Mouse (Mus musculus): ENCODE results near the gene Ctsc. TPM values are rescaled to one million over a fixed set of nuclear protein-coding genes. Genes with fewer than 3 reads are reported as not detected.

Ctsc gene
- polyA plus RNA-seq, 2 experiments = 14.5 to 60.7 TPM

- no peak overlapping the region for H3K4me3 ChIP-seq (ENCODE audit: insufficient read depth in 1 of 2, low read depth in 2 of 2, low read length in 2 of 2)
- ATAC-seq (ENCODE audit: insufficient read depth) = no peak
- TF ChIP-seq CTCF (IDR thresholded peaks at IDR 0.05; ENCODE audit: low read depth) (no peak), EP300 (IDR thresholded peaks at IDR 0.05; ENCODE audit: low read depth) (no peak)
- no peaks in the 10 kb centered on the region for H3K4me1 ChIP-seq (replicated peaks; ENCODE audit: control insufficient read depth in 2 of 2, insufficient read depth in 2 of 2, low read length in 1 of 2)
- H3K36me3 ChIP-seq (replicated peaks; ENCODE audit: control insufficient read depth, insufficient read depth, low read depth) = no peaks in the 10 kb centered on the region
- 53% methylated on average over 7 of the region's 7 CpGs for WGBS (ENCODE audit: insufficient replicate concordance)
- DNase-seq (ENCODE audit: low read depth in 3 of 3, low spot score in 3 of 3) = no peak
- H3K27me3 ChIP-seq (ENCODE audit: control insufficient read depth, insufficient read depth, low read length) = no peaks in the 10 kb centered on the region
- no peak overlapping the region for H3K9ac ChIP-seq (replicated peaks)
- H3K4me2 ChIP-seq (ENCODE audit: low read depth) = no peak overlapping the region
- H3K27ac ChIP-seq = no peak overlapping the region
- no peaks in the 10 kb centered on the region for H3K9me3 ChIP-seq (ENCODE audit: control insufficient read depth, low read length)
Observed at GRCm38 (mm10) chr7:88259155-88259925, 18.5 kb upstream of the Ctsc start.

- no peak overlapping the region for H3K4me2 ChIP-seq (ENCODE audit: low read depth)
- ATAC-seq (ENCODE audit: insufficient read depth) (no peak), DNase-seq (ENCODE audit: low read depth in 3 of 3, low spot score in 3 of 3) (no peak)
- no peaks in the 10 kb centered on the region for H3K4me1 ChIP-seq (replicated peaks; ENCODE audit: control insufficient read depth in 2 of 2, insufficient read depth in 2 of 2, low read length in 1 of 2)
- no peak overlapping the region for H3K9ac ChIP-seq (replicated peaks)
- H3K27ac ChIP-seq = no peak overlapping the region
- H3K36me3 ChIP-seq (replicated peaks; ENCODE audit: control insufficient read depth, insufficient read depth, low read depth) = no peaks in the 10 kb centered on the region
- 42% methylated on average over 4 of the region's 4 CpGs for WGBS (ENCODE audit: insufficient replicate concordance)
- TF ChIP-seq EP300 (IDR thresholded peaks at IDR 0.05; ENCODE audit: low read depth) (no peak), CTCF (IDR thresholded peaks at IDR 0.05; ENCODE audit: low read depth) (no peak)
- H3K9me3 ChIP-seq (ENCODE audit: control insufficient read depth, low read length) = no peaks in the 10 kb centered on the region
- H3K27me3 ChIP-seq (ENCODE audit: control insufficient read depth, insufficient read depth, low read length) = no peaks in the 10 kb centered on the region
- H3K4me3 ChIP-seq (ENCODE audit: insufficient read depth in 1 of 2, low read depth in 2 of 2, low read length in 2 of 2) = no peak overlapping the region
Observed at GRCm38 (mm10) chr7:88261799-88262198, 16.1 kb upstream of the Ctsc start.

GRCm38 (mm10) chr7:88264861-88265260 lies 13.0 kb upstream of the Ctsc start:
- TF ChIP-seq CTCF (IDR thresholded peaks at IDR 0.05; ENCODE audit: low read depth) = no peak
- TF ChIP-seq EP300 (IDR thresholded peaks at IDR 0.05; ENCODE audit: low read depth) = no peak
- H3K36me3 ChIP-seq (replicated peaks; ENCODE audit: control insufficient read depth, insufficient read depth, low read depth) = no peaks in the 10 kb centered on the region
- no peaks in the 10 kb centered on the region for H3K4me1 ChIP-seq (replicated peaks; ENCODE audit: control insufficient read depth in 2 of 2, insufficient read depth in 2 of 2, low read length in 1 of 2)
- WGBS (ENCODE audit: insufficient replicate concordance) = 53% methylated on average over 5 of the region's 5 CpGs
- H3K4me3 ChIP-seq (ENCODE audit: insufficient read depth in 1 of 2, low read depth in 2 of 2, low read length in 2 of 2) = no peak overlapping the region
- H3K27ac ChIP-seq = no peak overlapping the region
- no peak for ATAC-seq (ENCODE audit: insufficient read depth)
- H3K9ac ChIP-seq (replicated peaks) = no peak overlapping the region
- H3K9me3 ChIP-seq (ENCODE audit: control insufficient read depth, low read length) = no peaks in the 10 kb centered on the region
- H3K27me3 ChIP-seq (ENCODE audit: control insufficient read depth, insufficient read depth, low read length) = no peaks in the 10 kb centered on the region
- no peak for DNase-seq (ENCODE audit: low read depth in 3 of 3, low spot score in 3 of 3)
- H3K4me2 ChIP-seq (ENCODE audit: low read depth) = no peak overlapping the region

- Histone ChIP-seq H3K27me3 (ENCODE audit: control insufficient read depth, insufficient read depth, low read length) (no peaks in the 10 kb centered on the region), H3K9ac (replicated peaks) (no peak overlapping the region), H3K36me3 (replicated peaks; ENCODE audit: control insufficient read depth, insufficient read depth, low read depth) (no peaks in the 10 kb centered on the region), H3K27ac (no peak overlapping the region), H3K4me1 (replicated peaks; ENCODE audit: control insufficient read depth in 2 of 2, insufficient read depth in 2 of 2, low read length in 1 of 2) (no peaks in the 10 kb centered on the region), H3K4me2 (ENCODE audit: low read depth) (no peak overlapping the region), H3K9me3 (ENCODE audit: control insufficient read depth, low read length) (no peaks in the 10 kb centered on the region), H3K4me3 (ENCODE audit: insufficient read depth in 1 of 2, low read depth in 2 of 2, low read length in 2 of 2) (no peak overlapping the region)
- TF ChIP-seq EP300 (IDR thresholded peaks at IDR 0.05; ENCODE audit: low read depth) = no peak
- no peak for TF ChIP-seq CTCF (IDR thresholded peaks at IDR 0.05; ENCODE audit: low read depth)
- WGBS (ENCODE audit: insufficient replicate concordance) = 70% methylated on average over 1 of the region's 1 CpGs
- DNase-seq (ENCODE audit: low read depth in 3 of 3, low spot score in 3 of 3) (no peak), ATAC-seq (ENCODE audit: insufficient read depth) (no peak)
Observed at GRCm38 (mm10) chr7:88269913-88270312, 8.0 kb upstream of the Ctsc start.

DNA sequence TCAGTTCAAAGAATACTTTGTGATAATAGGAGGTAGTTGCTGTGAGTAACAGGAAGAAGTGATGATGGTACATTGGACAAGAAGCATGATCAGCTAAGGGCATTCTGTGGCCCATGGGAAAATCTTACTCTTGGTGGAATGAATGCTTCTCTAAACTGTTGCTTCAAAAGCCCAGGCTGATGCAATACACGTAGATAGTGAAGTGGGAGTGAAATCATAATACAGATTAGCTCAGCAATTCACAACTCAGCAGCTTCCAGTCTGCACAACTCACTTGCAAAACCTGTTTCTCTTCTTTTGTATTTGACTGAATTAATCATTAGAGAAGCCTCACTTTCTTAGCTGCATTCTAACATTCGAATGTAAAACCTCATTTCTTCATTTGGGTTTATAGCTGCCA lies 6.4 kb upstream of the Ctsc start:
- no peaks in the 10 kb centered on the region for H3K4me1 ChIP-seq (replicated peaks; ENCODE audit: control insufficient read depth in 2 of 2, insufficient read depth in 2 of 2, low read length in 1 of 2)
- 22% methylated on average over 2 of the region's 2 CpGs for WGBS (ENCODE audit: insufficient replicate concordance)
- H3K36me3 ChIP-seq (replicated peaks; ENCODE audit: control insufficient read depth, insufficient read depth, low read depth) = no peaks in the 10 kb centered on the region
- H3K4me2 ChIP-seq (ENCODE audit: low read depth) = no peak overlapping the region
- ATAC-seq (ENCODE audit: insufficient read depth) (no peak), DNase-seq (ENCODE audit: low read depth in 3 of 3, low spot score in 3 of 3) (peak in 1 of 3 experiments; percentile 9)
- no peak overlapping the region for H3K27ac ChIP-seq
- H3K27me3 ChIP-seq (ENCODE audit: control insufficient read depth, insufficient read depth, low read length) = no peaks in the 10 kb centered on the region
- TF ChIP-seq EP300 (IDR thresholded peaks at IDR 0.05; ENCODE audit: low read depth) (no peak), CTCF (IDR thresholded peaks at IDR 0.05; ENCODE audit: low read depth) (no peak)
- H3K9me3 ChIP-seq (ENCODE audit: control insufficient read depth, low read length) = no peaks in the 10 kb centered on the region
- no peak overlapping the region for H3K9ac ChIP-seq (replicated peaks)
- no peak overlapping the region for H3K4me3 ChIP-seq (ENCODE audit: insufficient read depth in 1 of 2, low read depth in 2 of 2, low read length in 2 of 2)
